Mouse (Mus musculus) intestine, embryonic 15.5 days (tissue): Measurements from ENCODE around the gene Slc41a1. TPM values are rescaled to one million over a fixed set of nuclear protein-coding genes. Genes with fewer than 3 reads are reported as not detected.

Experiments used
- polyA plus RNA-seq: library from polyadenylated mRNA; unstranded; fragments of >200 nt; fragmentation: Nextera tagmentation; extraction: Ambion mirVana; gene quantifications from 2 replicates; pipeline ENCODE4 v1.2.1, GENCODE M21; 2015

Gene Slc41a1
- polyA plus RNA-seq, 1 experiment from 2014 or later = 10.5 TPM

Other genes starting within 250 kb of the Slc41a1 start
- gene Avpr1b, start 228.3 kb upstream of the Slc41a1 start, polyA plus RNA-seq = not detected in 2 replicates
- 0.85 and 2.1 TPM in 2 replicates for gene Ctse, start 189.2 kb upstream of the Slc41a1 start, polyA plus RNA-seq
- gene Rab7b, start 138.8 kb upstream of the Slc41a1 start, polyA plus RNA-seq = 4.2 and 5.0 TPM in 2 replicates
- 0.68 and 3.6 TPM in 2 replicates for gene Slc26a9, start 83.5 kb upstream of the Slc41a1 start, polyA plus RNA-seq
- 3.8 and 5.6 TPM in 2 replicates for gene Pm20d1, start 30.1 kb upstream of the Slc41a1 start, polyA plus RNA-seq
- gene Rab29, start 39.7 kb downstream of the Slc41a1 start, polyA plus RNA-seq = 19.4 and 21.6 TPM in 2 replicates
- gene Nucks1, start 83.0 kb downstream of the Slc41a1 start, polyA plus RNA-seq = 60.7 and 69.7 TPM in 2 replicates
- 2.8 and 3.6 TPM in 2 replicates for gene Slc45a3, start 135.5 kb downstream of the Slc41a1 start, polyA plus RNA-seq
- gene Elk4, start 180.1 kb downstream of the Slc41a1 start, polyA plus RNA-seq = 15.2 and 16.0 TPM in 2 replicates
- 8.7 and 10.3 TPM in 2 replicates for gene Mfsd4a, start 240.6 kb downstream of the Slc41a1 start, polyA plus RNA-seq